Mouse (Mus musculus): ENCODE results near the gene Tnfrsf22.

Gene Tnfrsf22

GRCm38 (mm10) chr7:143629501-143629900 is 20.0 kb downstream of the Tnfrsf22 start:
- no peak for DNase-seq

- DNase-seq = no peak
Observed at GRCm38 (mm10) chr7:143628540-143628939, 20.9 kb downstream of the Tnfrsf22 start, which contains the start of gene Tnfrsf26. Tnfrsf26 (minus strand) TSS chr7:143628722.

GRCm38 (mm10) chr7:143627555-143628286 is 21.7 kb downstream of the Tnfrsf22 start:
- DNase-seq = no peak

GRCm38 (mm10) chr7:143626178-143626577 is 23.3 kb downstream of the Tnfrsf22 start:
- DNase-seq = no peak

- DNase-seq = no peak
Observed at GRCm38 (mm10) chr7:143625151-143625550, 24.3 kb downstream of the Tnfrsf22 start.

- DNase-seq = no peak
Observed at GRCm38 (mm10) chr7:143624561-143624960, 24.9 kb downstream of the Tnfrsf22 start.

GRCm38 (mm10) chr7:143620951-143621350 is 28.5 kb downstream of the Tnfrsf22 start:
- no peak for DNase-seq

- DNase-seq = no peak
Observed at GRCm38 (mm10) chr7:143614404-143615135, 34.9 kb downstream of the Tnfrsf22 start.

GRCm38 (mm10) chr7:143612215-143612614 is 37.2 kb downstream of the Tnfrsf22 start:
- DNase-seq = no peak

- DNase-seq = no peak
Observed at GRCm38 (mm10) chr7:143605321-143605720, 44.1 kb downstream of the Tnfrsf22 start.

- no peak for DNase-seq
Observed at GRCm38 (mm10) chr7:143604889-143605288, 44.6 kb downstream of the Tnfrsf22 start.

- no peak for DNase-seq
Observed at GRCm38 (mm10) chr7:143601705-143602104, 47.8 kb downstream of the Tnfrsf22 start.

- peak; percentile 94 for DNase-seq
Observed at GRCm38 (mm10) chr7:143600231-143600740, 49.2 kb downstream of the Tnfrsf22 start.

GRCm38 (mm10) chr7:143599428-143600230 is 49.8 kb downstream of the Tnfrsf22 start, which contains the start of gene Cars:
Cars (minus strand) TSS chr7:143600090.
- DNase-seq = peak; percentile 23

GRCm38 (mm10) chr7:143594865-143595264 is 54.6 kb downstream of the Tnfrsf22 start:
- DNase-seq = no peak

- no peak for DNase-seq
Observed at GRCm38 (mm10) chr7:143592255-143592654, 57.2 kb downstream of the Tnfrsf22 start.

- no peak for DNase-seq
Observed at GRCm38 (mm10) chr7:143588006-143588405, 61.5 kb downstream of the Tnfrsf22 start.

- DNase-seq = no peak
Observed at GRCm38 (mm10) chr7:143587586-143587985, 61.9 kb downstream of the Tnfrsf22 start.
